Mouse (Mus musculus) lung, adult 2 months (tissue): ENCODE results near the gene Gpr3.

ENCODE experiments used
- CTCF ChIP-seq: fragments of 200-500 bp; IDR thresholded peaks from 2 replicates; pipeline ENCODE4 v1.5.1; 2011; ENCODE audit warnings: mild to moderate bottlenecking, low read length, control low read depth; ENCODE audit not compliant: insufficient read depth
- POLR2A ChIP-seq: fragments of 200-500 bp; IDR thresholded peaks from 2 replicates; pipeline ENCODE4 v1.6.1; 2011; ENCODE audit warnings: low read depth, mild to moderate bottlenecking, control low read depth, low read length, borderline replicate concordance; ENCODE audit errors: extremely low read depth

- TF ChIP-seq CTCF (no peak), POLR2A (no peak)
Measured at GRCm38 (mm10) chr4:133234771-133235170, 22.4 kb upstream of the Gpr3 start.
